Mouse (Mus musculus): ENCODE data around the gene 0610012G03Rik.

DNA sequence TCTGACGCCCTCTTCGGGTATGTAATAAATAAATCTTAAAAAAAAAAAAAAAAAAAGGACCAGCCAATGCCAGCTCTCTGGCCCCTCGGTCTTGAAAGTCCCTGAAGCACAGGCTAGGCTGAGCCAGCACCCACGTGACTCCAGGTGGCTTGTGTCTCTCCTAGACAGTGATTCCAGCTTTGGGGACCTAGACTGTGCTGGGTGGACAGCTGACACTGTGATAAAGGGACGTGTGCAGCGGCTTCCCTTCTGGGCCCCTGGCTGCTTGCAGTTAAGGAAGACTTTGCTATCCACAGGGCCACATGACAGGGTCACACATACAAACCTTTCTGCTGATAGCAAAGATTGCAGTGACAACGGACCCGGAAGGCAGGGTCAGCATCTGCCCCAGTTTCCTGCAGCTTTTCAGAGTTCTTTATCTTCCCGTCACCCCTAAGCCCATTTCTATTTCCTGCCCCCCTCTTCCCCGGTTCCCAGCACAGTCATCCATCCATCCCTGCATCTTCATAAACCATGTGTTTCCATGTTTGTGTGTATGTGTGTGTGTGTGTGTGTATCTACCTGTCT is 37.9 kb downstream of the 0610012G03Rik start:
- TF ChIP-seq POLR2A (IDR thresholded peaks at IDR 0.05; ENCODE audit: borderline replicate concordance, control insufficient read depth, low read depth, low read length) = no peak
- TF ChIP-seq CTCF (IDR thresholded peaks at IDR 0.05; ENCODE audit: control insufficient read depth, insufficient read depth, low read length) = no peak

Measured in bone marrow, adult 2 months (tissue).